Mouse (Mus musculus): Measurements from ENCODE around the gene Tff1. TPM values are rescaled to one million over a fixed set of nuclear protein-coding genes. Genes with fewer than 3 reads are reported as not detected.
A peak's percentile ranks its signal among the peaks of the same experiment; 100 is the strongest.

Tff1 gene
- polyA plus RNA-seq, 1 experiment from 2014 or later: not detected

GRCm38 (mm10) chr17:31125548-31126266 lies 39.4 kb downstream of the Tff1 start:
- no peaks in the 10 kb centered on the region for H3K27me3 ChIP-seq
- no peaks in the 10 kb centered on the region; the same call in 1 of the 2 replicates for H3K9me3 ChIP-seq
- no peaks in the 10 kb centered on the region for H3K36me3 ChIP-seq
- ATAC-seq: peak; percentile 35; the same call in 1 of the 2 replicates
- H3K4me3 ChIP-seq (replicated peaks): no peak overlapping the region
- no peak overlapping the region for H3K4me2 ChIP-seq (replicated peaks)
- peaks cover 15% of the 10 kb centered on the region for H3K4me1 ChIP-seq (replicated peaks)
- H3K27ac ChIP-seq: 0 out of 2 replicates have a peak overlapping the region, but pooled peaks have one; percentile 14
- H3K9ac ChIP-seq (replicated peaks): no peak overlapping the region
- 44% methylated on average over 8 of the region's 9 CpGs for WGBS

GRCm38 (mm10) chr17:31121975-31122374 lies 43.1 kb downstream of the Tff1 start:
- H3K9me3 ChIP-seq: no peaks in the 10 kb centered on the region; the same call in 1 of the 2 replicates
- no peak for ATAC-seq
- H3K4me2 ChIP-seq (replicated peaks): no peak overlapping the region
- H3K36me3 ChIP-seq: peaks cover 7% of the 10 kb centered on the region
- no peaks in the 10 kb centered on the region for H3K27me3 ChIP-seq
- whole genome bisulfite sequencing: 13% methylated on average over 8 of the region's 8 CpGs
- H3K4me1 ChIP-seq (replicated peaks): peaks cover 11% of the 10 kb centered on the region
- no peak overlapping the region for H3K27ac ChIP-seq
- H3K4me3 ChIP-seq (replicated peaks): no peak overlapping the region
- no peak overlapping the region for H3K9ac ChIP-seq (replicated peaks)

- Histone ChIP-seq H3K27me3 (no peaks in the 10 kb centered on the region), H3K4me1 (replicated peaks) (0 out of 2 replicates have a peak, but pooled peaks cover 3% of the 10 kb centered on the region), H3K27ac (no peak overlapping the region), H3K9ac (replicated peaks) (no peak overlapping the region), H3K9me3 (no peaks in the 10 kb centered on the region; the same call in 1 of the 2 replicates), H3K4me3 (replicated peaks) (no peak overlapping the region), H3K4me2 (replicated peaks) (no peak overlapping the region), H3K36me3 (peaks cover 23% of the 10 kb centered on the region)
- WGBS: 10% methylated on average over 7 of the region's 7 CpGs
- ATAC-seq: peak; percentile 75
Measured at GRCm38 (mm10) chr17:31119429-31119828, 45.6 kb downstream of the Tff1 start.

- no peak for ATAC-seq
- no peak overlapping the region for H3K27ac ChIP-seq
- H3K27me3 ChIP-seq: no peaks in the 10 kb centered on the region
- H3K9ac ChIP-seq (replicated peaks): no peak overlapping the region
- H3K9me3 ChIP-seq: no peaks in the 10 kb centered on the region
- H3K4me2 ChIP-seq (replicated peaks): no peak overlapping the region
- peaks cover 16% of the 10 kb centered on the region for H3K4me1 ChIP-seq (replicated peaks)
- no peak overlapping the region for H3K4me3 ChIP-seq (replicated peaks)
- WGBS: 89% methylated on average over 5 of the region's 5 CpGs
- peaks cover 32% of the 10 kb centered on the region for H3K36me3 ChIP-seq
Measured at GRCm38 (mm10) chr17:31117946-31118345, 47.1 kb downstream of the Tff1 start.

GRCm38 (mm10) chr17:31116063-31116462 lies 49.0 kb downstream of the Tff1 start:
- no peak overlapping the region for H3K4me2 ChIP-seq (replicated peaks)
- WGBS: 71% methylated on average over 6 of the region's 6 CpGs
- peaks cover 18% of the 10 kb centered on the region for H3K4me1 ChIP-seq (replicated peaks)
- peaks cover 49% of the 10 kb centered on the region for H3K36me3 ChIP-seq
- H3K9ac ChIP-seq (replicated peaks): no peak overlapping the region
- H3K4me3 ChIP-seq (replicated peaks): no peak overlapping the region
- no peaks in the 10 kb centered on the region for H3K9me3 ChIP-seq
- no peak for ATAC-seq
- no peak overlapping the region for H3K27ac ChIP-seq
- H3K27me3 ChIP-seq: no peaks in the 10 kb centered on the region

GRCm38 (mm10) chr17:31113191-31113856 lies 51.8 kb downstream of the Tff1 start:
- peak overlapping the region; percentile 61 for H3K27ac ChIP-seq
- no peak overlapping the region for H3K4me3 ChIP-seq (replicated peaks)
- 16% methylated on average over 9 of the region's 9 CpGs for WGBS
- H3K9ac ChIP-seq (replicated peaks): no peak overlapping the region
- H3K4me2 ChIP-seq (replicated peaks): no peak overlapping the region
- H3K4me1 ChIP-seq (replicated peaks): peaks cover 15% of the 10 kb centered on the region
- H3K27me3 ChIP-seq: no peaks in the 10 kb centered on the region
- no peaks in the 10 kb centered on the region for H3K9me3 ChIP-seq
- peaks cover 75% of the 10 kb centered on the region for H3K36me3 ChIP-seq
- peak; percentile 19; the same call in 1 of the 2 replicates for ATAC-seq

Other genes starting within 250 kb of the Tff1 start
- 0.07 and 0.09 TPM in 2 replicates for gene Umodl1, start 210.6 kb downstream of the Tff1 start, polyA plus RNA-seq (2015; fragmentation: Nextera tagmentation; extraction: Ambion mirVana)
- gene Abcg1, start 107.6 kb downstream of the Tff1 start, polyA plus RNA-seq (2015; fragmentation: Nextera tagmentation; extraction: Ambion mirVana): 21.8 and 24.4 TPM in 2 replicates
- gene Tff3, start 35.6 kb downstream of the Tff1 start, polyA plus RNA-seq (2015; fragmentation: Nextera tagmentation; extraction: Ambion mirVana): 0.97 and 2.0 TPM in 2 replicates
- gene Tff2, start 21.0 kb downstream of the Tff1 start, polyA plus RNA-seq (2015; fragmentation: Nextera tagmentation; extraction: Ambion mirVana): not detected in 2 replicates
- not detected in 2 replicates for gene Tmprss3, start 33.7 kb upstream of the Tff1 start, polyA plus RNA-seq (2015; fragmentation: Nextera tagmentation; extraction: Ambion mirVana)
- 0.12 TPM in 1 of 2 replicates, not detected in the other for gene Ubash3a, start 42.6 kb upstream of the Tff1 start, polyA plus RNA-seq (2015; fragmentation: Nextera tagmentation; extraction: Ambion mirVana)
- gene Rsph1, start 112.1 kb upstream of the Tff1 start, polyA plus RNA-seq (2015; fragmentation: Nextera tagmentation; extraction: Ambion mirVana): 2.4 and 2.7 TPM in 2 replicates
- 11.4 and 17.4 TPM in 2 replicates for gene Slc37a1, start 121.5 kb upstream of the Tff1 start, polyA plus RNA-seq (2015; fragmentation: Nextera tagmentation; extraction: Ambion mirVana)
- gene Pde9a, start 220.9 kb upstream of the Tff1 start, polyA plus RNA-seq (2015; fragmentation: Nextera tagmentation; extraction: Ambion mirVana): 42.0 and 46.2 TPM in 2 replicates

Data from midbrain, embryonic 13.5 days (tissue).